Comparison of ENCODE assay signal across 8 mouse cellular contexts in genomic region chr10:40884279-40884806, GRCm38 (mm10). TPM values are rescaled to one million over a fixed set of nuclear protein-coding genes. Genes with fewer than 3 reads are reported as not detected.
DNase-seq lines count a peak whose midpoint lies in the region; ATAC-seq and TF ChIP-seq lines count a peak whose summit lies in the region.

No protein-coding gene starts in this region.

- ATAC-seq in G1E (ENCODE audit: extremely low read depth, insufficient number of reproducible peaks, low FRiP score, poor library complexity, severe bottlenecking), result 0 out of 2 replicates have a peak, but pooled peaks have one; percentile 22
- ATAC-seq in forebrain, embryonic 11.5 days (replicated peaks; ENCODE audit: low FRiP score), result peak; percentile 4; the same call in 1 of the 2 replicates
- peak; percentile 36 for ATAC-seq in hindbrain, embryonic 11.5 days (ENCODE audit: low FRiP score)
- no peak for ATAC-seq in lung, postnatal 0 days

- H3K36me3 ChIP-seq in G1E (replicated peaks), result peaks cover 18% of the 10 kb centered on the region
- no peaks in the 10 kb centered on the region for H3K36me3 ChIP-seq in forebrain, embryonic 11.5 days (ENCODE audit: control insufficient read depth, insufficient read depth, low read length)
- H3K36me3 ChIP-seq in hindbrain, embryonic 11.5 days (ENCODE audit: control insufficient read depth, insufficient read depth, low read length), result no peaks in the 10 kb centered on the region
- H3K36me3 ChIP-seq in lung, postnatal 0 days (ENCODE audit: insufficient read depth, low read length), result no peaks in the 10 kb centered on the region

- H3K4me3 ChIP-seq in G1E (ENCODE audit: low read depth, low read length), result peak overlapping the region; percentile 95
- peak overlapping the region; percentile 95 for H3K4me3 ChIP-seq in forebrain, embryonic 11.5 days (ENCODE audit: low read depth, low read length)
- H3K4me3 ChIP-seq in hindbrain, embryonic 11.5 days (ENCODE audit: low read depth, low read length), result peak overlapping the region; percentile 98
- H3K4me3 ChIP-seq in lung, postnatal 0 days (ENCODE audit: low read depth, low read length), result peak overlapping the region; percentile 89

- H3K27me3 ChIP-seq in G1E (ENCODE audit: insufficient read depth, low read length), result no peaks in the 10 kb centered on the region
- no peaks in the 10 kb centered on the region for H3K27me3 ChIP-seq in forebrain, embryonic 11.5 days (ENCODE audit: control insufficient read depth, insufficient read depth, low read length)
- no peaks in the 10 kb centered on the region for H3K27me3 ChIP-seq in hindbrain, embryonic 11.5 days (ENCODE audit: control insufficient read depth, insufficient read depth, low read length)
- H3K27me3 ChIP-seq in lung, postnatal 0 days (replicated peaks; ENCODE audit: insufficient read depth, low read length), result no peaks in the 10 kb centered on the region

- H3K9me3 ChIP-seq in G1E (replicated peaks), result no peaks in the 10 kb centered on the region
- no peaks in the 10 kb centered on the region for H3K9me3 ChIP-seq in forebrain, embryonic 11.5 days (ENCODE audit: control insufficient read depth, low read length)
- H3K9me3 ChIP-seq in hindbrain, embryonic 11.5 days (ENCODE audit: control insufficient read depth, low read length), result no peaks in the 10 kb centered on the region
- no peaks in the 10 kb centered on the region for H3K9me3 ChIP-seq in lung, postnatal 0 days (ENCODE audit: low read length)

- peak; percentile 16 for DNase-seq in G1E (ENCODE audit: low spot score)
- peak; percentile 90 for DNase-seq in brain, embryonic 14.5 days (ENCODE audit: low read depth)
- DNase-seq in forebrain, embryonic 11.5 days (ENCODE audit: low spot score), result peak; percentile 80
- peak; percentile 71 for DNase-seq in hindbrain, embryonic 11.5 days (ENCODE audit: low spot score)
- peak; percentile 36 to 44 for DNase-seq in layer of hippocampus, postnatal 25 days (ENCODE audit: extremely low spot score in 1 of 2, low spot score in 1 of 2)
- DNase-seq in lung, postnatal 0 days (ENCODE audit: low spot score), result peak; percentile 39
- DNase-seq in retina, postnatal 7 days (ENCODE audit: low read depth, low spot score), result peak; percentile 24
- peak; percentile 12 for DNase-seq in urinary bladder, postnatal 25 days (ENCODE audit: low spot score)

- H3K27ac ChIP-seq in forebrain, embryonic 11.5 days (ENCODE audit: low read depth, low read length), result peak overlapping the region; percentile 96
- peak overlapping the region; percentile 98 for H3K27ac ChIP-seq in hindbrain, embryonic 11.5 days (ENCODE audit: low read depth, low read length)
- no peak overlapping the region for H3K27ac ChIP-seq in lung, postnatal 0 days (ENCODE audit: low read length)

- peaks cover 13% of the 10 kb centered on the region for H3K4me1 ChIP-seq in G1E (ENCODE audit: insufficient read depth, low read depth, low read length)
- H3K4me1 ChIP-seq in forebrain, embryonic 11.5 days (replicated peaks; ENCODE audit: control insufficient read depth, insufficient read depth, low read length), result no peaks in the 10 kb centered on the region
- no peaks in the 10 kb centered on the region for H3K4me1 ChIP-seq in hindbrain, embryonic 11.5 days (replicated peaks; ENCODE audit: control insufficient read depth, insufficient read depth, low read length)
- H3K4me1 ChIP-seq in lung, postnatal 0 days (ENCODE audit: insufficient read depth, low read depth, low read length), result no peaks in the 10 kb centered on the region

- TF ChIP-seq EP300 in lung, postnatal 0 days (IDR thresholded peaks at IDR 0.05), result no peak

- peak overlapping the region; percentile 94 for H3K9ac ChIP-seq in forebrain, embryonic 11.5 days (ENCODE audit: low read length)
- peak overlapping the region; percentile 96 for H3K9ac ChIP-seq in hindbrain, embryonic 11.5 days (ENCODE audit: low read depth, low read length)
- 0 out of 2 replicates have a peak overlapping the region, but pooled peaks have one; percentile 23 for H3K9ac ChIP-seq in lung, postnatal 0 days (replicated peaks; ENCODE audit: low read depth)

- no peak for TF ChIP-seq POLR2A in brain, embryonic 14.5 days (IDR thresholded peaks at IDR 0.05; ENCODE audit: borderline replicate concordance, extremely low read depth, insufficient read depth, insufficient read length, poor library complexity, severe bottlenecking)

- no peak for TF ChIP-seq CTCF in G1E (IDR thresholded peaks at IDR 0.05; ENCODE audit: low read depth, low read length)
- TF ChIP-seq CTCF in brain, embryonic 14.5 days (IDR thresholded peaks at IDR 0.05; ENCODE audit: borderline replicate concordance, extremely low read depth, insufficient read depth, insufficient read length), result peak; percentile 48; the same call in 1 of the 2 replicates
- peak; percentile 60 for TF ChIP-seq CTCF in lung, postnatal 0 days (IDR thresholded peaks at IDR 0.05)

- WGBS in forebrain, embryonic 11.5 days, result under 1% methylated on average over 40 of the region's 40 CpGs
- WGBS in hindbrain, embryonic 11.5 days, result 0% methylated on average over 40 of the region's 40 CpGs
- under 1% methylated on average over 30 of the region's 40 CpGs for WGBS in lung, postnatal 0 days

- H3K4me2 ChIP-seq in forebrain, embryonic 11.5 days (ENCODE audit: low read depth, low read length, severe bottlenecking), result peak overlapping the region; percentile 57
- peak overlapping the region; percentile 49 for H3K4me2 ChIP-seq in hindbrain, embryonic 11.5 days (replicated peaks; ENCODE audit: low read depth, low read length)
- H3K4me2 ChIP-seq in lung, postnatal 0 days (replicated peaks; ENCODE audit: low read depth, low read length), result peak overlapping the region; percentile 95

RNA-seq across cellular contexts. Expression of gene Wasf1, which starts 1.1 kb away (rescaled TPM):
- 7.0 and 7.2 TPM in 2 replicates for total RNA-seq in G1E (2014; fragmentation: Nextera tagmentation)
- 0.41 and 0.44 TPM in 2 replicates for total RNA-seq in G1E (2017)
- 6.9 and 7.2 TPM in 2 replicates for polyA plus RNA-seq in G1E (2012)
- polyA plus RNA-seq in brain, embryonic 14.5 days (2012; rRNA removed), result 63.5 and 90.5 TPM in 2 replicates
- 67.9 and 81.3 TPM in 2 replicates for polyA plus RNA-seq in forebrain, embryonic 11.5 days (2014; fragmentation: Nextera tagmentation; extraction: Ambion mirVana)
- 43.0 and 43.8 TPM in 2 replicates for polyA plus RNA-seq in hindbrain, embryonic 11.5 days (2014; fragmentation: Nextera tagmentation; extraction: Ambion mirVana)
- 100 to 1,000 TPM; 394 to 449 TPM for total RNA-seq in layer of hippocampus, postnatal 25 days (2021)
- 2.1 and 2.2 TPM in 2 replicates for polyA plus RNA-seq in lung, postnatal 0 days (2015; fragmentation: Nextera tagmentation; extraction: Ambion mirVana)

RNA-seq across cellular contexts. Expression of gene Cdc40, which starts 1.2 kb away (rescaled TPM):
- 82.8 and 84.7 TPM in 2 replicates for total RNA-seq in G1E (2014; fragmentation: Nextera tagmentation)
- total RNA-seq in G1E (2017), result 21.4 and 25.7 TPM in 2 replicates
- 3.5 and 7.1 TPM in 2 replicates for polyA plus RNA-seq in G1E (2012)
- 21.5 and 24.4 TPM in 2 replicates for polyA plus RNA-seq in brain, embryonic 14.5 days (2012; rRNA removed)
- 39.0 and 41.5 TPM in 2 replicates for polyA plus RNA-seq in forebrain, embryonic 11.5 days (2014; fragmentation: Nextera tagmentation; extraction: Ambion mirVana)
- polyA plus RNA-seq in hindbrain, embryonic 11.5 days (2014; fragmentation: Nextera tagmentation; extraction: Ambion mirVana), result 32.4 and 37.5 TPM in 2 replicates
- 10 to 100 TPM; 48.4 to 66.4 TPM for total RNA-seq in layer of hippocampus, postnatal 25 days (2021)
- 16.4 and 17.4 TPM in 2 replicates for polyA plus RNA-seq in lung, postnatal 0 days (2015; fragmentation: Nextera tagmentation; extraction: Ambion mirVana)

Comparison
In these comparisons a context has a peak if more than half of its experiments do, and no peak if none do; other contexts are left out.
1. DNase-seq: peak in every context shown above with its lines; median percentile 90 in brain, embryonic 14.5 days; 80 in forebrain, embryonic 11.5 days; 71 in hindbrain, embryonic 11.5 days; 40 in layer of hippocampus, postnatal 25 days; 39 in lung, postnatal 0 days; 24 in retina, postnatal 7 days; 16 in G1E; 12 in urinary bladder, postnatal 25 days.
2. H3K9ac ChIP-seq: peak in every context shown above with its lines; median percentile 96 in hindbrain, embryonic 11.5 days; 94 in forebrain, embryonic 11.5 days; 23 in lung, postnatal 0 days.